Mouse (Mus musculus) cerebellum, adult 2 months (tissue): ENCODE measurements around the gene Cstf2t.

Source experiments
- CTCF ChIP-seq: fragments of 200-500 bp; IDR thresholded peaks from 2 replicates; pipeline ENCODE4 v1.5.1; 2011; ENCODE audit warnings: low read depth, mild to moderate bottlenecking, control low read depth, low read length, moderate library complexity, borderline replicate concordance; ENCODE audit not compliant: insufficient read depth
- POLR2A ChIP-seq: fragments of 200-500 bp; IDR thresholded peaks from 2 replicates; pipeline ENCODE4 v1.6.1; 2011; ENCODE audit warnings: low read length, control low read depth, borderline replicate concordance; ENCODE audit not compliant: insufficient read depth

DNA sequence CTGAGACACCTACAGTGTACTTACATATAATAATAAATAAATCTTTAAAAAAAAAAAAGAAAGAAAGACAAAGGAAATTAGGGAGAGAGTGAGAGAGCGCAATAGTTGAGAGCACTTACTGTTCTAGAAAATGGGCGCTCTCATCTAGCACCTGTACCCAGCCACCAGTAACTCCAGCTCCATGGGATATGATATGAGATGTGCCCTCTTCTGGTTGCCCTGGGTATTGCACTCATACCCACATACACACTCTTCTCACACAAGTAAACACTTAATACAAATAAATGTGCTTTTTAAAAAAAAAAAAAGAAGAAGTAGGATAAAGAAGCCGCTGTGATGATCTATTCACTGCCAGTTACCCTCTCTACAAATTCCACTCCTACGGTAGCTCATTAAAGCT is 36.0 kb upstream of the Cstf2t start:
- TF ChIP-seq CTCF (no peak), POLR2A (no peak)
